Mouse (Mus musculus) large intestine, adult 2 months (tissue): ENCODE measurements around the gene Gm49388. TPM values are rescaled to one million over a fixed set of nuclear protein-coding genes. Genes with fewer than 3 reads are reported as not detected.

Experiments
- DNase-seq: peaks from one replicate; pipeline ENCODE4 v3.0.0-alpha.2; 2012; ENCODE audit warnings: low read depth, low spot score
- WGBS: fragments of 180-500 bp; shearing (Covaris S2); methylation state at CpG from one replicate; pipeline ENCODE4 v1.1.7; 2018; 5-methylcytosine and 5-hydroxymethylcytosine counted together
- polyA plus RNA-seq: library from polyadenylated mRNA; depleted of rRNA; stranded (reverse); fragments of >200 nt; gene quantifications from 2 replicates; pipeline ENCODE4 v1.2.3, GENCODE M21; 2012

Gm49388 gene
- polyA plus RNA-seq, 1 experiment = not detected

DNA sequence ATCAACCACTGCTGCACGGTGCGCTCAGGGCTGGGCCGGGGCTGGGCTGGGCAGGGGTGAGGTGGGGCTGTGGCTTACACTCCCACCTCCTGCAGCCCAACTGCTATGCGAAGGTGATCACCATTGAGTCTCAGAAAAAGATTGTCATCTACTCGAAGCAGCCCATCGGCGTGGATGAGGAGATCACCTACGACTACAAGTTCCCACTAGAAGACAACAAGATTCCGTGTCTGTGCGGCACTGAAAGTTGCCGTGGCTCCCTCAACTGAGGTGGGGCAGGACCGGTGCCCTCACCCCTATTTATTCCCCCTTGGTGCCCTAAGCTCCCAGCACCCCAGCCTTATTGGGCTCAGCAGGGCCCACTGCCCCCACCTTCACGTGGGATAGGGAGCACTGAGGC is 13.8 kb downstream of the Gm49388 start:
- WGBS = 86% methylated on average over 13 of the region's 13 CpGs
- no peak for DNase-seq

DNA sequence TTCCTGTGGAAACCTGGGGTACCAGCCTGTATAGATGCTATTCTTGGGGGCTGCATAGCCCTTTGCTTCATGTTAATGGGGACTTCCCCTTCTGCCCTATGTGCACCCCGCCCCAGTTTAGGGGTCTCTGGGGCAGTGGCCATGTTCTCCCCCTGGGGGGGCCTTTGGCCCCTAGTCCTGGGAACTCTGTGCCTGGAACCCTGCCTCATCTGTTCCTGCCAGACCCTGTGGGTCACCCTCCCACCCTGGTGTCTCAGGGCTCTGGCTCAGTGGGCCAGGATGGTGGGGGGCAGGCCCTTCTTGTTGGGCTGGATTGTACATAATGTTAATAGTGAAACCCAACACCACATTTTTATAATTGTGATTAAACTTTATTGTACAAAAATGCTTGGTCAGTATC is 14.3 kb downstream of the Gm49388 start:
- no peak for DNase-seq
- 89% methylated on average over 1 of the region's 1 CpGs for WGBS

- peak; percentile 92 for DNase-seq
- whole genome bisulfite sequencing = 5% methylated on average over 6 of the region's 6 CpGs
Measured at GRCm38 (mm10) chr7:127800435-127801009, 15.1 kb downstream of the Gm49388 start, which contains the start of gene Hsd3b7. TSS of gene Hsd3b7 (plus strand) at chr7:127800604.

DNA sequence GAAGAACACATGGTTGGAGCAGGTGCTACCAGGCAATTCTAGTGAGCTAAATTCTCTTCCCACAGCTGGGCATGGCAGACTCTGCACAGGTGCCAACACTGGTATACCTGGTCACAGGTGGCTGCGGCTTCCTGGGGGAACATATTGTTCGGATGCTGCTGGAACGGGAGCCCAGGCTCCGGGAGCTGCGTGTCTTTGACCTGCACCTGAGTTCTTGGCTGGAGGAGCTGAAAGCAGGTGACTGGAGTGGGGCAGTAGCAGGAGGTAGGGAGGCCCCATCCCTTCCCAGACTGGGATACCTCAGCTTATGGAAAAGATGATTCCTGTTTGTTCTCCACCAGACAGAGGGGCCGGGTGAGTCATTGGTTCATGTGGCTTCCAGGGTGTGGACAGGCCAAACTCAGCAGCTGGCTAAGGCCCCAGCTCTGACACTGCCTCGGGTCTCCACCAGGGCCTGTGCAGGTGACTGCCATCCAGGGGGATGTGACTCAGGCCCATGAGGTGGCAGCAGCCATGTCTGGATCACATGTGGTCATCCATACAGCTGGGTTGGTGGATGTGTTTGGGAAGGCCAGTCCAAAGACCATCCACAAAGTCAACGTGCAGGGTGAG is 15.7 kb downstream of the Gm49388 start:
- no peak for DNase-seq
- WGBS = 49% methylated on average over 8 of the region's 8 CpGs

DNA sequence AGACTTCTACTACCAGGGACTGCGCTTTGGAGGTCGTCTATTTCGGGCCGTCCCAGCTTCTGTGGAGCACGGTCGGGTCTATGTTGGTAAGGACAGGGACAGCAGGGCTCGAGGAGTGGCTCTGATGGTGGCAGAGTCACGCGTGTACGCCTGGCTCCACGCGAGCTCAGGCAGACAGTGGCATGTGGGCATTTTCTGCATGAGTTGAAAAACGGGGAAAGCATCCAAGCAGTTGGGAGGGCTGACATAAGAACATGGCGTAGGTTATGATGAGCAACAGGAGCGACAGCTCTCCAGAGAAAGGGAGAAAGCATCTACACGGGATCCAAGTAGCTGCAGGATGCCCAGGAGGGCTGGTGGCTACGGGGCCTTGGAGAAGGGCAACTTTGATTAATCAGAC is 16.9 kb downstream of the Gm49388 start:
- DNase-seq = no peak
- WGBS = 91% methylated on average over 17 of the region's 17 CpGs

DNA sequence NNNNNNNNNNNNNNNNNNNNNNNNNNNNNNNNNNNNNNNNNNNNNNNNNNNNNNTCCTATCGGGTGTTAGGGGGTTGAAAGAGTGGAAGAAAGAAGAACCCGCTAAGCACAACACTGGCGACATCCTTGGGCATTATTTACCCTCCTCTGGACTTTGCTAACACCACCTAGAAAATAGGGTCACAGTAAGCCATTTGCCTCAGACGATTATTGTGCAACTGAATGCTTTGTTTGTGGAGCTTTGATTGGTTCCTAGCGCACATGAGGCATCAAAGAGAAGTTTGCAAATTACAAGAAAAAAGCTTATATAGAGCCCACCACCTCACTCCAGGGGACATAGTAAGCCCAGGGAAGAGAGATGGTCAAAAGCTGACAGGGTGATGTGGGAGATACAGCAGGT is 23.4 kb downstream of the Gm49388 start:
- DNase-seq = no peak
- 55% methylated on average over 5 of the region's 5 CpGs for WGBS

DNA sequence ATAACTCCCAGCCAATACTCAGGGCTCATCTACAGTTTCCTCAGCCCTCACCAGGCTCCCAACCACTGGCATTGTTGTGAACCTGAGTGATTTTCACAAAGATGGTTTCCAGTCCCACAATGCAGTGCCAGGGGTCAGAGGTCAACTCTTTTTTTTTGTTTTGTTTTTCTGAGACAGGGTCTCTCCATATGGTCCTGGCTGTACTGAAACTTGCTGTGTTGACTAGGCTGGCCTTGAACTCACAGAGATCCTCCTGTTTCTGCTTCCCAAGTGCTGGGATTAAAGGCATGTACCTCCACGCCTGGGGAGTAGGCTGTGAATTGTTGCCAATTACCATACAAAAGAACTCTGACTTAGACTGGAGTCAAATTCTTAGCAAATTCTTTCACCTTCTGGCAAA is 24.4 kb downstream of the Gm49388 start:
- no peak for DNase-seq
- 93% methylated on average over 1 of the region's 1 CpGs for WGBS

- no peak for DNase-seq
- 80% methylated on average over 10 of the region's 10 CpGs for WGBS
Measured at GRCm38 (mm10) chr7:127810650-127811049, 25.2 kb downstream of the Gm49388 start.

GRCm38 (mm10) chr7:127811240-127811639 is 25.8 kb downstream of the Gm49388 start:
- WGBS = 50% methylated on average over 4 of the region's 4 CpGs
- no peak for DNase-seq

GRCm38 (mm10) chr7:127812292-127812691 is 26.9 kb downstream of the Gm49388 start:
- WGBS = 84% methylated on average over 3 of the region's 3 CpGs
- no peak for DNase-seq

- no peak for DNase-seq
- WGBS = 33% methylated on average over 4 of the region's 4 CpGs
Measured at GRCm38 (mm10) chr7:127813821-127814220, 28.4 kb downstream of the Gm49388 start.

GRCm38 (mm10) chr7:127814241-127814921 is 29.0 kb downstream of the Gm49388 start:
- no peak for DNase-seq
- 69% methylated on average over 19 of the region's 19 CpGs for WGBS

DNA sequence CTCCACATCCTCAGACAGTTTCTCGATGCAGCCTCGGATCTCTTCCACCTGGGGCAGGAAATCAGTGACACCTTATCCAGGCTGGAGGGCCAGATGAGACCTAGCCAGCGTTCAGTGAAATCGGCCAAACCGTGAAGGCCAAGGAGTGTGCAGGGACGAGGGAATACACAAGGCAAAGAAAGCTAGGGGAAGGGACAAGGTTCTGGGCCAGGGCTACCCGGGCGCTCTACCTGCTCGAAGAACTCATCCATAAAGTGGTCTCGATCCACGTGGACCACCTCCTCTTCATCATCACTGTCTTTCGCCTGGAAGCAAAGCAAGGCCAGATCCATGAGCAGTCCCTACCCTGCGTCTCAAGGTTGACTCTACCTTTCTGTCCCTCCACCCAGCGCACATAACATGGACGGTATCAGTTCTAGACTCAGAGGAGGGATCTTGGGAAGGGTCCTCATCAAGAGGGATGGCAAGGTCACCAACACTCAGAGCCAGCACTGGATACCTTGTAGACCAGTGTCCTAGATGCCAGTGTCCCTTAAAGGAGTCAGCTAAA is 29.8 kb downstream of the Gm49388 start:
- WGBS = 90% methylated on average over 15 of the region's 15 CpGs
- no peak for DNase-seq

DNA sequence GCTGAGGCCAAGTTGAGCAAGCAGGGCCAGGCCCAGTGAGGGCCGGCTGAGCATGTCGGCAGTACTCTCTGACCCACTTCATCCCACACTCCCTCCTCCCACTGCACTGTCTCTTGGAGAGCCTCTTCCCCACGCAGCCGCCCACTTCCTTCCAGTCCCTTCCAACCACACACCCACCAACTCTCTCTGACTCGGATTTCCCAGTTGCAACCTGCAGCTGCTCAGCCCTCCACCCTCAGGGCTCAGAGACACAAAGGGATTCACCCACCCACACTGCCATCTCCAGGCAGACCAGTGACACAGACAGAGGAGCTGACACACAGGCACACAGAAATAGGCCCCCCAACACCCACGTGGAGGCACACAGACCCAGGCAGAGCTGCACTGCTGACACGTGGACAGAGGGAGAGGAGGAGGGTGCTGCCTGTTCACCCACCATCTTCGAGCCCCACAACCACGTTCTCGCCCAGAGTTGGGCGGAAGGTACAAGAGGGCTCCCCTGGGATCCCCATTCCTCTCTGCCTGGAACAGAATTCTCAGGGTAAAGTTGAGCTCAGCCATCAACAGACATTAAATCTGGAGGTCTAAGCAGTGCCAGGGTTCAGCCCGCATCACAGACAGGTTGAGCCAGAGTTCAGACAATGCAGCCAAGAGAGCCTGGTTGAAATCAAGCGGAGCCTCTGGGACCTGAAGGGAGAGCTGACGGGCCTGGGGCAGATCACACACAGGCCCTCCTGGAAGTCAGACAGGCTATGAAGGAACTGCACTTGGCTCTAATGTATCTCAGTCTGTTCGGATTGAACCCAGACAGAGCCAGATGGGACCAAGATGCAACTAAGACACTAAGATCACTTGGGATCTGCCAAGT is 30.8 kb downstream of the Gm49388 start:
- 56% methylated on average over 15 of the region's 15 CpGs for WGBS
- no peak for DNase-seq

- 79% methylated on average over 7 of the region's 7 CpGs for WGBS
- DNase-seq = no peak
Measured at GRCm38 (mm10) chr7:127817053-127817452, 31.6 kb downstream of the Gm49388 start.

GRCm38 (mm10) chr7:127817776-127818175 is 32.4 kb downstream of the Gm49388 start:
- DNase-seq = no peak
- 79% methylated on average over 5 of the region's 5 CpGs for WGBS

GRCm38 (mm10) chr7:127820836-127821509 is 35.6 kb downstream of the Gm49388 start:
- WGBS = 69% methylated on average over 13 of the region's 13 CpGs
- no peak for DNase-seq

DNA sequence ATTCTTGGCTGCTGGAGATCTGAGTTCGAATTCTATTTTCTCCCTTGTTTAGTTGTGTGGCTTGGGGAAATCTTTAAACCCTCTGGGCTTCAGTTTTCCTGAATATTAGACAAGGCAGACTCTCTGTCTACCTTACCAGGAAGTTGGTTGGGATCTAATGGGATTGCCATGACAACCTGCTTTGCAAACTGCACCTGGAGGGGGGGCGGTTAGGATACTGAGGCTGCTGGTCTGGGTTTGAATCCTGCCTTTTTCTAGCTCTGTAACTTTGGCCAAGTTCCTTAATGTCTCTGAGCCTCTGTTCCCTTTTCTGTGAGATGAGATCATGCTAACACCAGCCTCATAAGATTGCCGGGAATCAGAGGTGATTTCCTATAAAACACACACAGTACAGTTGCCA is 37.1 kb downstream of the Gm49388 start:
- no peak for DNase-seq
- WGBS = 72% methylated on average over 3 of the region's 3 CpGs
